1 mouse cellular context compared by ENCODE assay signal in genomic region chr11:69323667-69324111, GRCm38 (mm10).
TF ChIP-seq lines count a peak whose summit lies in the region.

TSS of gene Cntrob (minus strand) at chr11:69323775.
TSS of gene Trappc1 (plus strand) at chr11:69323980.

TF ChIP-seq in MEL, 35 proteins besides CTCF, POLR2A, EP300 and RAD21 (continued from another document):
- TF ChIP-seq MXI1 (IDR thresholded peaks at IDR 0.05; ENCODE audit: low read depth, low read length) = peak; percentile 54; the same call in 1 of the 2 replicates
- peak; percentile 99 for TF ChIP-seq NELFE (IDR thresholded peaks at IDR 0.05; ENCODE audit: low read depth, low read length)
- TF ChIP-seq POLR2AphosphoS2 (IDR thresholded peaks at IDR 0.05; ENCODE audit: low read length) = peak; percentile 98
- 0 out of 2 replicates have a peak, but pooled peaks have one; percentile 13 for TF ChIP-seq USF1 (IDR thresholded peaks at IDR 0.05; ENCODE audit: low read depth, low read length)
- TF ChIP-seq SIN3A (IDR thresholded peaks at IDR 0.05; ENCODE audit: low read length) = peak; percentile 89; the same call in 1 of the 2 replicates
- peak; percentile 84 for TF ChIP-seq CHD2 (IDR thresholded peaks at IDR 0.05; ENCODE audit: low read length)
- TF ChIP-seq ZKSCAN1 (IDR thresholded peaks at IDR 0.05; ENCODE audit: low read depth, low read length) = no peak
- TF ChIP-seq TBP (IDR thresholded peaks at IDR 0.05; ENCODE audit: low read depth, low read length) = peak; percentile 86
- TF ChIP-seq UBTF (IDR thresholded peaks at IDR 0.05; ENCODE audit: borderline replicate concordance, insufficient read depth, low read depth, low read length) = no peak
- TF ChIP-seq MAZ (IDR thresholded peaks at IDR 0.05; ENCODE audit: low read depth, low read length) = no peak; the same call in 1 of the 2 replicates
- TF ChIP-seq SMC3 (IDR thresholded peaks at IDR 0.05; ENCODE audit: low read depth, low read length) = no peak
- peak; percentile 42; the same call in 1 of the 2 replicates for TF ChIP-seq TCF12 (IDR thresholded peaks at IDR 0.05; ENCODE audit: low read depth, low read length)
